Mouse (Mus musculus) lung, postnatal 36 days (tissue): ENCODE data around the gene Cdk2.
"Not testable (repeated sequence)": the region's sequence is repeated elsewhere in the genome, so short reads cannot be mapped to it uniquely, and the experiment has no call there.

ENCODE experiments used
- DNase-seq: peaks from one replicate; pipeline ENCODE4 v3.0.0; 2022; ENCODE audit warnings: mixed read lengths

Cdk2 gene

DNA sequence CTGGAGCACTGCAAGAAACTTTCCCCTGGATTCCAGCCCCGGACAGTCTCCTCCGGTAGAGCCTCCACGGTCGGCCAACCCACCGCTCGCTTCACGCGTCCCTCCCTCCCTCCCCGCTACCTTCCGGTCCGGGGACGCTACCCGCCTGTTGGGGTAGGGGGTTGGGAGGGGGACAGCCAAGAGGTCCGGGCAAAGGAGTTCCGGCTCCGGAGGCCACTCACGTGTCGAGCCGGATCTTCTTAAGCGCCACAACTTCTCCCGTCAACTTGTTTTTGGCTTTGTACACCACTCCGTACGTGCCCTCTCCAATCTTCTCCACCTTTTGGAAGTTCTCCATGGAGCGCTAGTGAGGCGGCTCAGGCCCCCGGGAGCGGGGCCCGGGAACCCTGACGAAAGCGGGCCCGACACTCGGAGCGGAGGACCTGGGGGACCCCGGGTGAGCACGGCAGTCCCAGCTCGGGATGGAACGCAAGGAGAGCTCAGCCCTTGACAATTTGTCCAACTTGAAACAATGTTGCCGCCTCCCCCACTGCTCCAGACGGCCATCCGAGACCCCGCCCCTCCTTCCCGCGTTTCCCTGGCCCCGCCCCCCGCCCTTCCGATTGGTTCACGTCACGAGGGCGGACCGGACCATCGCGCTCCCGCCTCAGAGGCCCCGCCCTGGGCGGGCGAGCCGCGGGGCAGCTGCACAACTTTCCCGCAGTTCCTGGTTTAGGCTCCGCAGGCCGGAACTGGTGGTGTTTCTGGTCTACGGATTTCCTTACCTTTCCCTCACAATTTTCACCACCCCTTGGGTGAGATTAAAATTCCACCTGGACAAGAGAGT is at the start of gene Cdk2:
TSS of gene Cdk2 (minus strand) at position 541 of the 826 bp plus-strand sequence.
- peak; percentile 96 for DNase-seq

DNA sequence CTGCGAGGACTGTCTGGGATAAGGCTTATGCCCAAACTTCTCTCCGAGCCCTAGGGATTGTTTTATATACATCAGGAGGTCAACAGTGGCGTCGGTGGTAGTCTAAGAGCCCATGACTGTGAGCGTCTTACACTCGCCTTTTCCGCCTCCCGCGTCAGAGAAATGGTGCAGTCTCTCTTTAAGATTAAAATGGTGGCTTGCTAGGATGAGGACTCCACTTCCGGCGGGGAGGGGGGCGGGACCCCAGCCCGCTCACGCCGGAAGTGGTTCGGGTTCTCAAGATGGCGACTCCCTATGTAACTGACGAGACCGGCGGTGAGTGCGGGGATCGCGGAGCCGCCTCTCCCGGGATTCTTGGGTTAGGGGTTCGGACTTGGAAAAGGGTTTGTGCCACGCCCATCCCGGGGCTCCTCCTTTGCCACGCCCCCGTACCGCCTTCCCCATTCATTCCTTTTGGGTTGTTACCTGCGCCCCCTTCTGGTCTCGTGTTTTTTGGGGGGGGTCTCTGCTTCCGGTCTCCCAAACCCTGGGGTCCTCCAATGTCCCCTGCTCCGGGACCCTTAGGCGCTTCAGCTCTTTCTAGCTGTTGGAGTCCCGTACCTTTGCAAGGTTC is 43.5 kb upstream of the Cdk2 start:
- peak; percentile 84 for DNase-seq

DNA sequence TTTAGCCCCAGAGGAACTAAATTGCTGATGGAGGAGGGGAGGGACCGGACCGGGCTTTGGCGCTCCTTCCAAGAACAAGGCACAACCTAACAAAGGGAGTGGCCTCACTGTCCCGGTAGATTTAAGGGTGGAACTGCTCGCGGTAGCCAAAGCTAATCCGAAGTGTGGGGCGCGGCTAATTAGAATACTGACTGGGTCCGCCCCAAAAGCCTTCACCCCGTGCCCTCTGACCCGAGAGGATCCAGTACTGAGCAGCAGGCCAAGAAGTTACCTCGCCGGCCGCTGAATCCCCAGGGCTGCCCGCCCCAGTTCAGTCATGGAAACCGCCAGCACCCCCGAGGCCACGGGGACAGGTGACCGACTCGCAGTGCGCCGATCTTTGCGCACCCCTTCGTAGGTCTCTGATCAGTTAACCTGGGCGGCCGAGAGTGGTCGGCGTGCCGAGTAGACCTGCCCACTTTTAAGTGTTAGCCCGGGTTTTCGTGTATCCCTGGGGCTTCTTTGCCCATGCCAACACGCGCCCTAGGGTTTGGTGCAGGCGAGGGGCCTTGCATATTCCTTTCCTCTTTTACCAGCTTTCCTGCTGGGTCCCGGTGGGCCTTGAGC is 42.9 kb upstream of the Cdk2 start, which contains the start of gene Pym1:
TSS of gene Pym1 (plus strand) at position 244 of the 606 bp plus-strand sequence.
- peak; percentile 95 for DNase-seq

DNA sequence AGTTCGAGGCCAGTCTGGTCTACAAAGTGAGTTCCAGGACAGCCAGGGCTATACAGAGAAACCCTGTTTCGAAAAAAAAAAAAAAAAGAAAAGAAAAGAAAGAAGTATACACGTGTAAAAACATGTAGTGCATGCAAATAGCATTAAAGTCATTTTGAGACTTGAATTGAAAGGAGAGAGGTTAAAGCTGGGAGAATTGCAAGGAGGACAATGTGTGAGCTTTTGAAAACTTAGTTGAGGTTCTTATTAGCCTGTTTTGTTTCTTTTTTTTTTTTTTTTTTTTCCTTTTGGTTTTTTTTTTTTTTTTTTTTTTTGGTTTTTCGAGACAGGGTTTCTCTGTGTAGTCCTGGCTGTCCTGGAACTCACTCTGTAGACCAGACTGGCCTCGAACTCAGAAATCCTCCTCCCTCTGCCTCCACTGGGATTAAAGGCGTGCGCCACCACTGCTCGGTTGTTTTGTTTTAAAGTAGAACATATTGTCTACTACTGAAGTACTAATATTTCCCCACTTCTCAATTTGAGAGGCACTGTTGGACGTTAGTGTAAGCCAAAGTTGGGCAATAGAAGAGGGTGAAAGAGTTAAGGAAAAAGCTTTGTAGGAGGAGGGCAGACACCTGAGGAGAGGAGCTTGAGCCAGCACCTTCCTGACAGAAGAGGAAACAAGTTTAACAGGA is 42.3 kb upstream of the Cdk2 start:
- no peak for DNase-seq

DNA sequence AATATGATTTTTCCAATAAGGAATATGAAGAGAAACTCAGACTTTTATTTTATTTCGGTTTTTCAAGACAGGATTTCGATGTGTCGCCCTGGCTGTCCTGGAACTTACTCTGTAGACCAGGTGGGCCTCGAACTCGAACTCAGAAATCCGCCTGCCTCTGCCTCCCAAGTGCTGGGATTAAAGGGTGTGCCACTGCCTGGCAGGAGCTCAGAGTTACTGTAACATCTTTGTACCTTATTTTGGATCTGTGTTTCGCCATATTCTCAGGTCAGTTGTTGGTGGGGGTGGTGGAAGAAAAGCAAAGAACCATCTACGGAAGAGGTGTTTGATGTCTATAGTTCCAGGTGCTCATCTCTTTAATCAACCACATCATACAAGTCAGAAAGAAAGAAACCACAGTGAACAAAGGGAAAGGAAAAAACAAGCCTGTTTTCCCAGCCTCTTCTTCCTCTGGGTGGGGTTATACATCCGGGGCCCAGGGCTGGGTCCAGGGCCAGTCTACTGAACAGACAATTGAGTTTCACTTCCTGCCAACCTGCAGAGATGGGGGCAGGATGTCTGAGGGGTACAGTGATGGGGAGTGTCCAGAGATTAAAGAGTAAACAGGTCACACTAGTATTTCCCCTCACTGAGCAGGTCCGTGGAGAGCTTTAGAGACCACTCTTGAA is 41.2 kb upstream of the Cdk2 start:
- DNase-seq: peak; percentile 62

DNA sequence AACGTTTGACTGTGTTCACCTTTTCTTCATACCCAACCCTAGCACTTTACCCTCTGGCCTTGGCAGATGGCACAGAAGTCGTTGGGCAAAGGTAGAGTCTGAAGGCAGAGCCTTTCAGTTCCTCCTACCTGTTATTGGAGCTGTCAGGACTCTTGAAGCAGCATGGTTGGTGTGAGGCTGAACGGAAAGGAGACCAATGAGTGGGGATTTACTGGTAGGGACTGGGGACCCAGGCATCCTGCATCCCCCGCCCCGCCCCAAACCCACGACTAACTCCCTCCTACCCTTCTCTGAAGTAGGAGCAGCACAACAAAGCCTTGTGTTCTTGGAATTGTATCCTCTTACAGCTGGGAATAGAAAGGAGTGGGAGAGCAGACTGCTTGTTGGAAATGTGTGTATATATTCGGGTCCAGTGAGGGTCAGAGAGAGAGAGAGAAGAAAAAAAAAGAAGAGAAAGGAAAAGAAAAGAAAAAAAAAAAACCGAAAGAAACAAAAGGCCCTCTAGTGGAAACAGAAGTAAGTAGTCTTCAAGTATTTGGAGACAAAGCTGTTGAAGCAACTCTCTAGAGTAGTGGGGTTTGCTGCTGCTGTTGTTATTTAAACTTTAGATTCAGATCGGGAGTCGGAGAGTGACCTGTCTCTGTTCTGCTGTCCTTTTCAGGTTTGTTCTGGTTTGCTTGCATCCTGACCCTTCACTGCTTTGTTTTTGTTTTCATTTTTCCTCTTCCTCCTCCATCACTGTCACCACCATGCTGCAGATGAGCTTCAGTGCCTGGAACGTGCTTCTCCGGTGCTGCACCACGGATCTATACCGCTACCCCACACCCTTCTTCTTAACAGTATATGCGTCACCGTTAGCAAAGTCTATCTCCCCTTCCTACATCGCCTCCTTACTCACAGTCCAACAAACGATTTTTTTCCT is 40.1 kb upstream of the Cdk2 start, which contains the start of gene Dgka:
TSS of gene Dgka (minus strand) at position 176 of the 922 bp plus-strand sequence.
- peak; percentile 44 for DNase-seq

DNA sequence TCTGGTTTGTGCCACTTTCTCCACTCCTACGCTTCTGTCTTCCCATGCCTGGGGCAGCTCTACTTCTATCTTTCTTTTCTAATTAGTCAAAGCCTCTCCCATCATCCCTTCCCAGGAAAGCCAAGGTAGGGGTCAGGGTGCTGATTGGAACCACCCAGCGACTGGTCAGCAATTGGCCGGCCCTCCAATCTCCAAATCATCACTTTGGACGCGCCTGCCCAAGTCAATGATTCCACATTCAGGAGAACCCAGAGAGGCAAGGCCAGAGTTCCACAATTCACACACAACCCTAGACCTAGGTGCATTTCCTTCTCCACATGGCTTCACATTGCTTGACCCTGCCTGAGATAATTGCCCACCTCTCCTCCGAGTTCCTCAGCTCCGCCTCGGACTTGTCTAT is 39.4 kb upstream of the Cdk2 start:
- no peak for DNase-seq

DNA sequence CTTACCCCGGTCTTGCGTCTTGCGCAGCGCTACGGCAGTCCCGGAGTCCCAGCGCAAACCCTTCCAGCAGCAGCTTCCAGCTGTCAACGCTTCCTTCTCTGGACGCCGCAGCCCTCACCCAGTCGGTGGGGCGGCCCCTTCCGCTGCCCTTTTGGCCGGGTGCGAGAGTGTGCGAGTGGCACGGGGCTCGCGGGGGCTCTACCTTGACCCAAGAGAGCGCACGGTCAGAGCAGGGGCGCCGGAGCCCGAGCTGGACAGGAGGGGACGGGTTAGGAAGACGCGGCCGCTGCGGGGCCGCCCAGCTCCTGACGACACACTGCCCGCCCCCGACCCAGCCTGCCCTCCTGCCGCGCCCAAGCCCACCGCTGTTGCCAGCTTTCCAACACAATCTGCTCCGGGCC is 39.0 kb upstream of the Cdk2 start:
- DNase-seq: peak; percentile 67

DNA sequence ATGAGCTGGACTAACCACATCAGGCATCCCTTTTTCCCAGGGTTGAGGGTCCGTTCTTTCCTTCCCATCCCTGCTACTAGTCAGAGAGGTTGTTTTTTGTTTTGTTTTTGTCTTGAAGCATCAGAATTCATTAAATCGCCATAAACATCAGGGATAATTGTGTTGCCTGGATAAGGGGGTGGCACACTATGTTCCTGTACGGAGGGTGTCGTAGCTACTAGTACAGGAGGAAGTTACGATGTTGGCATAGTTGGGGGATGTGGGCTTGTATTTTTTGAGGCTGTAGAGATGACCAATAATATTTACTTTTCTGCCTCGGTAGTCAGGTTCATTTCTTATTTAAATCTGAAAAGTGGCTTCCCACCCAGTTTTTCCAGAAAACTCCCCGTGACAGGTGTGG is 38.4 kb upstream of the Cdk2 start:
- DNase-seq: peak; percentile 56

DNA sequence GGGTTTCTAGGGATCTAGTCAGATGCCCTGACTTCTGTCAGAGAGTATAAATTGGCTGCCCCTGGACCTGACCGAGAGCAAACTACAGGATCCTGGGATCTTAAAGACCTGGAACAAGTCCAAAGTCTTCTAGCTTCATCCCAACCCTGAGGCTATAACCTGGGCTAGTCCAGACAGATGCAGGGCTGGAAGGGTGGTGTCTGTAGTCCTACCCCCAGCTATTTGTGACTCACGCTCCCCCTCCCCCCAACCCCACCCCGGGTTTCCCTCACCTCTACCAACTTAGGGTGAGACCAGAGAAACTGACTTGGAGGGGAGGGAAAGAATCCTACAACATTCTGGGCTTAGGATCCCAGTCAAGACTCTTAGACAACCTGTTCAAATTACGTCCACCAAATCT is 37.8 kb upstream of the Cdk2 start:
- DNase-seq: no peak

DNA sequence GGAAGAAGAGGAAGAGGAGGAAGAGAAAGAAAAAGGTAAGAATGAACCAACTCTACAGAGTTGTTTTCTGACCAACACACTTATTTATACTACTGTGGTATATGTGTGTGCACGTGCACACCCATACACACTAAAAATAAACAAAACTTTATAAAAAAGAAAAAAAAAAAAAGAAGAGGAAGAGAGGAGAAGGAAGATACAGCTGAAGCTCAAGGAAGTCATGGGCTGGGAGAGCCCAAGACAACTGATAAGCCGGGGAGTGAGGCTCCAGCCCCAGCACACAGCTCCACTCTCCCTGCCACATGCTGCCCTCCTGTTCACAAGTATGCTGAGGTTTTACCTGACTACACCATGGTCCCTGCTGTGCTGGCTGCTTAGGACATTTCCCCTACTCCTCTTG is 35.5 kb upstream of the Cdk2 start:
- no peak for DNase-seq

DNA sequence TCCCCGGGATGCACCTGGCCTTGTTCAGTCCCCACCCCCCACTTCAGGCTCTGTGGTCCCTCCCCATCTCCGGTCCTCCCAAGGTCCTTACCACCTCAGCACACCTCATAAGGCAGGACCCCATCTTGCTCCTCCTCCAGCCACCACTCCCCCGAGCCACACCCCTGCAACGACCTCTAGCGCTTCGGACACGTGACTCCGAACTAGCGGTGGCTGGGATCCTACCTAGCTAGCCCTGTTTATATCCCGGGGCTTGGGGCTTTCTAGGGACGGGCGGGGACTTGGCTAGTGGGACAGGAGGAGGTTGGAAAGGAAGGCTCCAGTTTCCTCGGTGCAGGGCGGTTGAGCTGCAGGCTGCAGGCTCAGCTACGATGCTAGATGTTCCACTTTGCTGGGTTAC is 32.6 kb upstream of the Cdk2 start:
- peak; percentile 31 for DNase-seq

DNA sequence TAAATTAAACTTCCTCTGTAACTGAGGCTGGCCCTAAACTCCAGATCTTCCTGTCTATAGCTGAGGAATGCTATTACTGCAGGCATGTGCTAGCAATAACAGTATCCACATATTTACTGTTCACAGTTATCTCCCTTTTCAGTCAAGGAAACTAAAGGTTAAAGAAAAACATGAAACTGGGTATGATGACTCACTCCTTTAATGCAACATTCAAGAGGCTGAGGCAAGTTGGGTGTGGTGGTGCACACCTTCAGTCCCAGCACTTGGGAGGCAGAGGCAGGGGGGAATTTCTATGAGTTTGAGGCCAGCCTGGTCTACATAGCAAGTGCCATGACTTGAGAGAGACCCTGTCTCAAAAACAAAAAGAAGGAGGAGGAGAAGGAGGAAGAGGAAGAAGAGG is 27.2 kb upstream of the Cdk2 start:
- no peak for DNase-seq

DNA sequence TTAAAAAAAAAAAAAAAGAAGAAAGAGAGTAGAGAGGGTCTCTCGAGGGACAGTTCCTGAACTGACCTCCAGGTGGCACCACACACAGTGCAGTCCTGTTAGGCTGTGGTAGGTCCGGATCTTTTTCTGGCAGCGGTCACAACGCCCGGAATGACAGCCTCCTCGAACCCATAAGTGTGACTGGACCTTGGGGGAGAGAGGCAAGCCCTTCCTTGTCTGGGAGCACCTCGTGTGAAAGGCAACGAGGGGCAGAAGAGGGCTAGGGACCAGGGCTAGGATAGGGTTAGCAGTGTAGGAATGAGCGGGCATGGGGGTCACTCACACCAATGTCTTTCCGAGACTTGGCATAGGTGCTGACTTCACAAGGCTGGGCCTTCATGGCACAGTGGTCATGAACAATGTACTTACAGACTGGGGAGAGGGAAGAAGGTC is 26.2 kb upstream of the Cdk2 start:
- peak; percentile 88 for DNase-seq

DNA sequence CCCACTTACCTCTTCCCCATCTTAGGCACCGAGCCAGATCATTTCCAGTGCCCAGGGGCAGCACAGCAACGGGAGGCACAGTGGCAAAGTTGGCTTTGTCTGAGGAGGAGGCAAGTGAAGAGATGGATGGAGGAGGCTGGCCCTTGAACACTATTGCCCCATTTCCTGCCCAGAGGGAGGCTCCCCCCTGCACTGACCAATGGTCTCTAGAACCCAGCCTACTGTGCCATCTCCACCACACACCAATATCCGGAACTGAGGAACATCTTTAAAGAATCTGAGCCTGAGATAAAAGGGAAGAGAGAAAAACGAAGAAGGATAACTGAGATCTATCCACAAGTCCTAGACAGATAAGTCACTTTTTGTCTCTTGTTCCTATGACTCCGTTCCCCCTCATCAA is 23.2 kb upstream of the Cdk2 start:
- DNase-seq: no peak

DNA sequence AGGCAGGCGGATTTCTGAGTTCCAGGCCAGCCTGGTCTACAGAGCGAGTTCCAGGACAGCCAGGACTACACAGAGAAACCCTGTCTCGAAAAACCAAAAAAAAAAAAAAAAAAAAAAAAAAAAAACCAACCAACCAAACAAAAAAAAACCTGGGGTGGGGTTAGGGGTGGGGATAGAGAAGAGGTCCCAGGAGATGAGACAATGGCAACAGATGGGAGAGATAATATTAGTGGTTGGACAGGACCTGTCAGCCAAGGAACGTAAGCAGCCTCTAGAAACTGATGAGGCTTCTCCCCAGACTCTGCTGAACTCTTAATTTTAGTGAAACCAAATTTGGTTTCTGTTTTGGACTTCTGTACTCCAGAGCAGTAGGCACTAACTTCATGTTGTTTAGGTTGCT is 20.6 kb upstream of the Cdk2 start:
- not testable (repeated sequence) for DNase-seq

DNA sequence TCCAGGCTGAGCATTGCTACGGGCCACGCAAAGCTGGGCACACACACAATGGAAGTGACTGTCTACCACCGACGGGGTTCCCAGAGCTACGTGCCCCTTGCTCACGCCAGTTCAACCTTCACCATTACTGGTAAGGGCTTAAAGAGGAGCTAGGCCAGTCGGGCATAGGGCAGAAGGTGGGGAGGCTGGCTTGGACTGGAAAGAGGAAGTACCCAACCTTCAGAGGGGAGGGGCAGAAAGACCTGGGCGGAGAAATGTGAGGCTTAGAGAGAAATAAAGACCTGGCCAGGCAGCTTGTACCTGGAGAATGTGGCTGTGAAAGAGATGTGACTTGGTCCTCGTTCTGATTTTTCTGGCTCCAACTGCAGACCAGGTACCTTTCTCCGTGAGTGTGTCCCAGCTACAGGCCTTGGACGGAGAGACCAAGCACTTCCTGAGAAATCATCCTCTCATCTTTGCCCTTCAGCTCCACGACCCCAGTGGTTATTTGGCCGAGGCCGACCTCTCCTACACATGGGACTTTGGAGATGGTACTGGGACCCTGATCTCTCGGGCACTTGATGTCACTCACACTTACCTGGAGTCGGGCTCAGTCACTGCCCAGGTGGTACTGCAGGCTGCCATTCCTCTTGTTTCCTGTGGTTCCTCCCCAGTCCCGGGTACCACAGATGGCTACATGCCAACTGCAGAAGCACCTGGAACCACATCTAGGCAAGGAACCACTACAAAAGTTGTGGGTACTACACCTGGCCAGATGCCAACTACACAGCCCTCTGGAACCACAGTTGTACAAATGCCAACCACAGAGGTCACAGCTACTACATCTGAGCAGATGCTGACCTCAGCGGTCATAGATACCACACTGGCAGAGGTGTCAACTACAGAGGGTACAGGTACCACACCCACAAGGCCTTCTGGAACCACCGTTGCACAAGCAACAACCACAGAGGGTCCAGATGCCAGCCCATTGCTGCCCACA is 11.0 kb upstream of the Cdk2 start:
- DNase-seq: peak; percentile 66

DNA sequence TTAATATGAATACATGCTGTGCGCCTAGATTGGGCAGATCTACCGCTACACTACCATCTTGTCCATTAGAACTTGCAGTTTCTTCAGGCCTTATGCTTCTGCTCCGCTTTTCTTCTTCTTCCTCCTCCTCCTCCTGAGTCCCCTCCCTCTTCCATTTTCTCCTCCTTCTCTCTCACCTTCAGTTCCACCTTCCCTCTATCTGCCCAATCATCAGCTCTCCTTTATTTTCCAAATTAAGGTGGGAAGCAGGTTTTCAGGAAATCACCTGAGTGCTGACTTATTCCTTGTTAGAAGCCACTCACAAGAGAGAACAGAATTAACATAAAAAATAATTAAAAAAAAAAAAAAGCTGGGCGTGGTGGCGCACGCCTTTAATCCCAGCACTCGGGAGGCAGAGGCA is 6.5 kb upstream of the Cdk2 start:
- not testable (repeated sequence) for DNase-seq

DNA sequence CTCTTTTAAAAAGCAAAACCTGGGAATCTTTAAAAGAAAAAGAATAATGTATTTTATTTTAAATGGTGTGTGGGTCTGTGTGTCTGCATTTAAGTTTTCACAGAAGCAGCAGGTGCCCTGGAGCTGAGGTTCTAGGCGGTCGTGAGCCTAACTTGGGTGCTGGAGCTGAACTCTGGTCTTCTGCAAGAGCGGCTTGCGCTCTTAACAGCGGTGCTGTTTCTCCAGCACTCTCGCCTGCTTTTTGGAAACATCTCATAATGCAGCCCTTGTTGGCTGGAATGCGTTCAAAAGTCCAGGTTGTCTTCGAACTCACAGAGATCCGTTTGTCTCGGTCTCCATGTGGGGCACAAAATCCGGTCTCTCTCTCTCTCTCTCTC is 474 bp upstream of the Cdk2 start:
- no peak for DNase-seq

DNA sequence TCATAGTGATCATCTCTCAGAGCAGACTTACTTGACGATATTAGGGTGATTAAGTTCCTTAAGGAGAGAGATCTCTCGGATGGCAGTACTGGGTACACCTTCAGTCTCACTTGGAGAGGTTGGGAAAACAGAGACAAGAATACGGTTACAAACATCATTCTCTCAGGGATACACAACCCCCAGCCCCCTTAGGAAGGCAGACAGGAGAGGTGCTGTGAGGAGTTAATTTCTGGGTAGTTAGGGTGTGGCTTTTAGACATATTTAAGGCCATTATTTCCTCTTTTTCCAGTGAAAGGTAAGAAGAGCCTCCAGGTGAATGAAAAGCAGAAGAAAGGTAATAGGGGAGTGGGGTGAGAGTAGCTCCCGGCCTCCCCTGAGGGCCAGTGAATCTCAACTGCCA is 936 bp downstream of the Cdk2 start, which contains the start of gene Pmel:
TSS of gene Pmel (plus strand) at position 301 of the 400 bp plus-strand sequence.
- DNase-seq: no peak
